In the genomic region with DNA sequence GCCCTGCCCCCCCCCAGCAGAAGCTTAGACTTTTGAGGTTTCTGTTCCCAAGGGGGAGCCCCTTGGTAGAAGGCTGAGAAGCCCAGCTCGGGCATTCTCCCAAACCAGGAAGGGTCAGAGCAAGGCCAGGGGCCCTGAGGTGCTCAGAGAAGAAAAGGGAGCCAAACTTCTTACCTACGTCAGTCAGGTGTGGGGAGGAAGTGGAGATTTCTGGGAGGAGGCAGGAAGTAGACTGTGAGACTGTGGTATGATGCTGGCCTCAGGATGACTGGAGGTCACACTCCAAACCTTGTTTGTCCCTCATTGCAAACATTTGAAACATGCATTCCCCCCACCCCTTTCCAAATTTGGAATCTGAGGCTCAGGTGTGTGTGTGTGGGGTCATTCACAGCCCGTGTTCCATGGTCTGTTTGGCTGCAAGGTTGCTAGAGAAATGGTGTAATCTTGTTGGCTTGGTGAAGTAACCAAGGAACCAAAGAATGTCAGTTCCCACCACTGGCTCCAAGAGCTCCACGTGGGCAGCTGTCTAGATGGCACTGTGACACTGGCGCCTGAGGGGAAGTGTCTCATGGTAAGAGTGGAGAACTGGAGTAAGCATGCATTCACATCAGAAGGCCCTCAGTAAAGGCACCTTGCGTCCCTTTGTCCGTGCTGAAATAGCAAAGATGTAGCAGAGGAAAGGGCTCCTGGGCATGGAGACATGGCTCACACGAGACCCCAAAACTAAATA, we compare ENCODE assay signal across 20 mouse cellular contexts. TPM values are rescaled to one million over a fixed set of nuclear protein-coding genes. Genes with fewer than 3 reads are reported as not detected.
A peak's percentile ranks its signal among the peaks of the same experiment; 100 is the strongest.
DNase-seq lines count a peak whose midpoint lies in the region; ATAC-seq and TF ChIP-seq lines count a peak whose summit lies in the region.
"Had no signal": no experiment of that assay in that cellular context is flagged by ENCODE, and none has a peak within 500 bp of the region (broad histone marks: within the 10 kb centered on the region; RNA-seq: fewer than 3 reads in every experiment).

No protein-coding gene starts in this region.

- TF ChIP-seq EP300 in liver, postnatal 0 days (IDR thresholded peaks at IDR 0.05; ENCODE audit: low read depth) = no peak

- H3K27me3 ChIP-seq in liver, postnatal 0 days (ENCODE audit: insufficient read depth, low read length) = no peaks in the 10 kb centered on the region
- H3K27me3 ChIP-seq in liver, embryonic 11.5 days (replicated peaks; ENCODE audit: control insufficient read depth, insufficient read depth, low read length) = no peaks in the 10 kb centered on the region
- H3K27me3 ChIP-seq in megakaryocyte, embryonic 14.5 days (replicated peaks) = no peaks in the 10 kb centered on the region
- H3K27me3 ChIP-seq in hindbrain, embryonic 13.5 days = no peaks in the 10 kb centered on the region
- H3K27me3 ChIP-seq: embryonic facial prominence, embryonic 15.5 days; heart, embryonic 12.5 days; neural tube, embryonic 15.5 days had no signal

- H3K9ac ChIP-seq in liver, postnatal 0 days (replicated peaks) = no peak overlapping the region
- H3K9ac ChIP-seq in liver, embryonic 11.5 days (ENCODE audit: low read depth, low read length) = no peak overlapping the region
- H3K9ac ChIP-seq in hindbrain, embryonic 13.5 days = no peak overlapping the region
- H3K9ac ChIP-seq: embryonic facial prominence, embryonic 15.5 days; heart, embryonic 12.5 days; limb, embryonic 12.5 days; neural tube, embryonic 15.5 days had no signal

- no peaks in the 10 kb centered on the region for H3K36me3 ChIP-seq in liver, postnatal 0 days (replicated peaks; ENCODE audit: insufficient read depth, low read length)
- no peaks in the 10 kb centered on the region for H3K36me3 ChIP-seq in liver, embryonic 11.5 days (ENCODE audit: control insufficient read depth, insufficient read depth, low read length)
- no peaks in the 10 kb centered on the region for H3K36me3 ChIP-seq in megakaryocyte, embryonic 14.5 days (replicated peaks; ENCODE audit: low read length)
- H3K36me3 ChIP-seq in hindbrain, embryonic 13.5 days = no peaks in the 10 kb centered on the region
- H3K36me3 ChIP-seq: embryonic facial prominence, embryonic 15.5 days; heart, embryonic 12.5 days; hindbrain, embryonic 10.5 days; limb, embryonic 12.5 days; neural tube, embryonic 15.5 days had no signal

- peaks cover 16% of the 10 kb centered on the region for H3K4me1 ChIP-seq in liver, postnatal 0 days (ENCODE audit: insufficient read depth)
- H3K4me1 ChIP-seq in liver, embryonic 11.5 days (replicated peaks; ENCODE audit: control insufficient read depth, insufficient read depth, low read length) = peaks cover 13% of the 10 kb centered on the region
- peaks cover 30% of the 10 kb centered on the region for H3K4me1 ChIP-seq in bone marrow macrophage, adult 2 months (ENCODE audit: control insufficient read depth, insufficient read depth, low read length)
- H3K4me1 ChIP-seq in megakaryocyte, embryonic 14.5 days = peaks cover 81% of the 10 kb centered on the region
- H3K4me1 ChIP-seq in hindbrain, embryonic 13.5 days (replicated peaks) = peaks cover 16% of the 10 kb centered on the region

- H3K9me3 ChIP-seq in liver, postnatal 0 days (ENCODE audit: low read length) = no peaks in the 10 kb centered on the region
- H3K9me3 ChIP-seq in liver, embryonic 11.5 days (ENCODE audit: control insufficient read depth, low read length) = no peaks in the 10 kb centered on the region
- H3K9me3 ChIP-seq in megakaryocyte, embryonic 14.5 days = no peaks in the 10 kb centered on the region
- no peaks in the 10 kb centered on the region for H3K9me3 ChIP-seq in hindbrain, embryonic 13.5 days
- H3K9me3 ChIP-seq: embryonic facial prominence, embryonic 15.5 days; heart, embryonic 12.5 days; hindbrain, embryonic 10.5 days; limb, embryonic 12.5 days; neural tube, embryonic 15.5 days had no signal

- TF ChIP-seq CTCF in liver, postnatal 0 days (IDR thresholded peaks at IDR 0.05; ENCODE audit: low read depth) = no peak
- no peak for TF ChIP-seq CTCF in bone marrow macrophage, adult 2 months (IDR thresholded peaks at IDR 0.05; ENCODE audit: low read depth, low read length)

- no peak for ATAC-seq in liver, postnatal 0 days
- no peak for ATAC-seq in liver, embryonic 11.5 days (replicated peaks; ENCODE audit: low FRiP score)
- no peak for ATAC-seq in hindbrain, embryonic 13.5 days (ENCODE audit: low FRiP score)
- ATAC-seq: forebrain, embryonic 16.5 days had no signal

- no peak for DNase-seq in liver, postnatal 0 days
- DNase-seq in liver, embryonic 11.5 days (ENCODE audit: low spot score) = no peak
- peak; percentile 63 for DNase-seq in CD4-positive helper T cell, adult 2 months (ENCODE audit: low read depth, low spot score)
- no peak for DNase-seq in cerebellum, postnatal 25 days
- no peak for DNase-seq in layer of hippocampus, adult 9-10 months (ENCODE audit: low spot score)
- DNase-seq: adrenal gland, postnatal 25 days; cerebellum, adult 11 months; gastrocnemius, postnatal 14 days; kidney, adult 11 months; kidney, postnatal 14 days had no signal

- no peak for TF ChIP-seq POLR2A in bone marrow macrophage, adult 2 months (IDR thresholded peaks at IDR 0.05; ENCODE audit: borderline replicate concordance, low read depth, low read length)

- no peak overlapping the region; the same call in 1 of the 2 replicates for H3K4me2 ChIP-seq in liver, postnatal 0 days (ENCODE audit: low read depth, low read length)
- H3K4me2 ChIP-seq in liver, embryonic 11.5 days = no peak overlapping the region
- H3K4me2 ChIP-seq in hindbrain, embryonic 13.5 days = no peak overlapping the region
- H3K4me2 ChIP-seq: embryonic facial prominence, embryonic 15.5 days; heart, embryonic 12.5 days; limb, embryonic 12.5 days; neural tube, embryonic 15.5 days had no signal

- no peak overlapping the region for H3K4me3 ChIP-seq in liver, postnatal 0 days (ENCODE audit: low read depth, low read length)
- H3K4me3 ChIP-seq in liver, embryonic 11.5 days (ENCODE audit: low read depth, low read length) = no peak overlapping the region
- H3K4me3 ChIP-seq in bone marrow macrophage, adult 2 months (ENCODE audit: insufficient read depth, low read length) = peak overlapping the region; percentile 40
- H3K4me3 ChIP-seq in megakaryocyte, embryonic 14.5 days (replicated peaks) = peak overlapping the region; percentile 59
- H3K4me3 ChIP-seq in hindbrain, embryonic 13.5 days = no peak overlapping the region
- H3K4me3 ChIP-seq: embryonic facial prominence, embryonic 15.5 days; heart, embryonic 12.5 days; hindbrain, embryonic 10.5 days; limb, embryonic 12.5 days; neural tube, embryonic 15.5 days had no signal

- H3K27ac ChIP-seq in liver, postnatal 0 days (ENCODE audit: low read depth) = peak overlapping the region; percentile 49; the same call in 1 of the 2 replicates
- H3K27ac ChIP-seq in liver, embryonic 11.5 days (ENCODE audit: low read depth, low read length) = no peak overlapping the region
- H3K27ac ChIP-seq in bone marrow macrophage, adult 2 months (ENCODE audit: insufficient read depth, low read depth, low read length) = peak overlapping the region; percentile 100
- H3K27ac ChIP-seq in hindbrain, embryonic 13.5 days = no peak overlapping the region
- H3K27ac ChIP-seq: embryonic facial prominence, embryonic 15.5 days; hindbrain, embryonic 10.5 days; limb, embryonic 12.5 days; neural tube, embryonic 15.5 days had no signal

- WGBS in liver, postnatal 0 days (ENCODE audit: insufficient replicate concordance) = 47% methylated on average over 8 of the region's 8 CpGs
- 66% methylated on average over 8 of the region's 8 CpGs for WGBS in liver, embryonic 11.5 days
- WGBS in hindbrain, embryonic 13.5 days = 83% methylated on average over 8 of the region's 8 CpGs

RNA-seq across cellular contexts. Expression of gene Spi1, which starts 1.2 kb away (rescaled TPM):
- 31.7 and 35.5 TPM in 2 replicates for polyA plus RNA-seq in liver, postnatal 0 days (2015; fragmentation: Nextera tagmentation; extraction: Ambion mirVana)
- polyA plus RNA-seq in liver, embryonic 11.5 days (2014; fragmentation: Nextera tagmentation; extraction: Ambion mirVana) = 19.5 and 22.7 TPM in 2 replicates
- 464 and 487 TPM in 2 replicates for polyA plus RNA-seq in bone marrow macrophage, adult 2 months (2012; ENCODE audit: insufficient read depth, insufficient read length, missing spikeins)
- 24.1 and 123 TPM in 2 replicates for polyA plus RNA-seq in megakaryocyte, embryonic 14.5 days (2012; ENCODE audit: insufficient read depth, low replicate concordance)
- polyA plus RNA-seq in hindbrain, embryonic 13.5 days (2015; fragmentation: Nextera tagmentation; extraction: Ambion mirVana) = 3.5 and 3.9 TPM in 2 replicates

RNA-seq across cellular contexts. Expression of gene Slc39a13, which starts 10.7 kb away (rescaled TPM):
- polyA plus RNA-seq in liver, postnatal 0 days (2015; fragmentation: Nextera tagmentation; extraction: Ambion mirVana) = 7.2 TPM in 2 replicates
- 19.6 and 20.0 TPM in 2 replicates for polyA plus RNA-seq in liver, embryonic 11.5 days (2014; fragmentation: Nextera tagmentation; extraction: Ambion mirVana)
- polyA plus RNA-seq in bone marrow macrophage, adult 2 months (2012; ENCODE audit: insufficient read depth, insufficient read length, missing spikeins) = 47.0 and 55.1 TPM in 2 replicates
- 28.0 and 30.3 TPM in 2 replicates for polyA plus RNA-seq in megakaryocyte, embryonic 14.5 days (2012; ENCODE audit: insufficient read depth, low replicate concordance)
- polyA plus RNA-seq in hindbrain, embryonic 13.5 days (2015; fragmentation: Nextera tagmentation; extraction: Ambion mirVana) = 28.1 and 29.4 TPM in 2 replicates

RNA-seq across cellular contexts. Expression of gene Psmc3, which starts 27.1 kb away (rescaled TPM):
- polyA plus RNA-seq in liver, postnatal 0 days (2015; fragmentation: Nextera tagmentation; extraction: Ambion mirVana) = 109 and 112 TPM in 2 replicates
- 324 and 347 TPM in 2 replicates for polyA plus RNA-seq in liver, embryonic 11.5 days (2014; fragmentation: Nextera tagmentation; extraction: Ambion mirVana)
- polyA plus RNA-seq in bone marrow macrophage, adult 2 months (2012; ENCODE audit: insufficient read depth, insufficient read length, missing spikeins) = 103 and 124 TPM in 2 replicates
- polyA plus RNA-seq in megakaryocyte, embryonic 14.5 days (2012; ENCODE audit: insufficient read depth, low replicate concordance) = 29.3 and 127 TPM in 2 replicates
- polyA plus RNA-seq in hindbrain, embryonic 13.5 days (2015; fragmentation: Nextera tagmentation; extraction: Ambion mirVana) = 238 and 241 TPM in 2 replicates

RNA-seq across cellular contexts. Expression of gene Mybpc3, which starts 37.0 kb away (rescaled TPM):
- 0.04 TPM in 2 replicates for polyA plus RNA-seq in liver, postnatal 0 days (2015; fragmentation: Nextera tagmentation; extraction: Ambion mirVana)
- 1.2 and 5.0 TPM in 2 replicates for polyA plus RNA-seq in liver, embryonic 11.5 days (2014; fragmentation: Nextera tagmentation; extraction: Ambion mirVana)
- 0.19 TPM in 1 of 2 replicates, not detected in the other for polyA plus RNA-seq in bone marrow macrophage, adult 2 months (2012; ENCODE audit: insufficient read depth, insufficient read length, missing spikeins)
- polyA plus RNA-seq in megakaryocyte, embryonic 14.5 days (2012; ENCODE audit: insufficient read depth, low replicate concordance) = 0.20 TPM in 1 of 2 replicates, not detected in the other
- polyA plus RNA-seq in hindbrain, embryonic 13.5 days (2015; fragmentation: Nextera tagmentation; extraction: Ambion mirVana) = 0.23 and 0.58 TPM in 2 replicates
- polyA plus RNA-seq: forebrain, embryonic 16.5 days; hindbrain, embryonic 10.5 days; midbrain, postnatal 0 days; neural tube, embryonic 15.5 days had no signal

RNA-seq across cellular contexts. Expression of gene Rapsn, which starts 45.5 kb away (rescaled TPM):
- polyA plus RNA-seq in liver, postnatal 0 days (2015; fragmentation: Nextera tagmentation; extraction: Ambion mirVana) = 1.6 and 1.8 TPM in 2 replicates
- 1.4 and 2.0 TPM in 2 replicates for polyA plus RNA-seq in liver, embryonic 11.5 days (2014; fragmentation: Nextera tagmentation; extraction: Ambion mirVana)
- polyA plus RNA-seq in bone marrow macrophage, adult 2 months (2012; ENCODE audit: insufficient read depth, insufficient read length, missing spikeins) = 9.3 and 10.3 TPM in 2 replicates
- polyA plus RNA-seq in megakaryocyte, embryonic 14.5 days (2012; ENCODE audit: insufficient read depth, low replicate concordance) = 6.0 and 10.3 TPM in 2 replicates
- polyA plus RNA-seq in hindbrain, embryonic 13.5 days (2015; fragmentation: Nextera tagmentation; extraction: Ambion mirVana) = 0.99 and 1.6 TPM in 2 replicates

Comparison
In these comparisons a context has a peak if more than half of its experiments do, and no peak if none do; other contexts are left out.
1. H3K27ac ChIP-seq: peak in liver, postnatal 0 days (single experiment) and bone marrow macrophage, adult 2 months (single experiment); none in liver, embryonic 11.5 days (single experiment) and hindbrain, embryonic 13.5 days (single experiment).
2. H3K4me3 ChIP-seq: peak in bone marrow macrophage, adult 2 months (single experiment) and megakaryocyte, embryonic 14.5 days (single experiment); none in liver, postnatal 0 days (single experiment), liver, embryonic 11.5 days (single experiment) and hindbrain, embryonic 13.5 days (single experiment).